Mouse (Mus musculus) CH12.LX (cell line): Measurements from ENCODE around the gene Myl12a.

Experiments used
- CHD2 ChIP-seq: IDR thresholded peaks from 2 replicates; pipeline ENCODE4 v1.6.1; 2011; ENCODE audit warnings: low read length, improper control_type of control experiment
- CTCF ChIP-seq, 2 experiments: IDR thresholded peaks in 1 of 2; conservative IDR thresholded peaks in 1 of 2; 2 replicates each; pipeline ENCODE4 v1.5.1; 2011 to 2012; ENCODE audit warnings: low read depth in 2 of 2, low read length in 2 of 2, improper control_type of control experiment in 1 of 2, inconsistent platforms in 1 of 2, mild to moderate bottlenecking in 1 of 2, moderate library complexity in 1 of 2
- E2F4 ChIP-seq: IDR thresholded peaks from 2 replicates; pipeline ENCODE4 v1.6.1; 2011; ENCODE audit warnings: low read depth, low read length, improper control_type of control experiment; ENCODE audit not compliant: insufficient replicate concordance
- EP300 ChIP-seq: IDR thresholded peaks from 2 replicates; pipeline ENCODE4 v1.6.1; 2011; ENCODE audit warnings: low read length, improper control_type of control experiment
- GABPA ChIP-seq: IDR thresholded peaks from 2 replicates; pipeline ENCODE4 v1.6.1; 2012; ENCODE audit warnings: low read depth, low read length, improper control_type of control experiment, inconsistent platforms; ENCODE audit not compliant: insufficient replicate concordance
- MAFK ChIP-seq: IDR thresholded peaks from 2 replicates; pipeline ENCODE4 v1.6.1; 2011; ENCODE audit warnings: low read length, improper control_type of control experiment; ENCODE audit not compliant: insufficient replicate concordance
- NRF1 ChIP-seq: IDR thresholded peaks from 2 replicates; pipeline ENCODE4 v1.6.1; 2014; ENCODE audit warnings: low read depth, mild to moderate bottlenecking, inconsistent platforms, low read length, improper control_type of control experiment, moderate library complexity
- POLR2A ChIP-seq: IDR thresholded peaks from 2 replicates; pipeline ENCODE4 v1.6.1; 2011; ENCODE audit warnings: low read depth, mild to moderate bottlenecking, improper control_type of control experiment, low read length
- RAD21 ChIP-seq: IDR thresholded peaks from 2 replicates; pipeline ENCODE4 v1.6.1; 2011; ENCODE audit warnings: low read depth, mild to moderate bottlenecking, low read length, improper control_type of control experiment, moderate library complexity

DNA sequence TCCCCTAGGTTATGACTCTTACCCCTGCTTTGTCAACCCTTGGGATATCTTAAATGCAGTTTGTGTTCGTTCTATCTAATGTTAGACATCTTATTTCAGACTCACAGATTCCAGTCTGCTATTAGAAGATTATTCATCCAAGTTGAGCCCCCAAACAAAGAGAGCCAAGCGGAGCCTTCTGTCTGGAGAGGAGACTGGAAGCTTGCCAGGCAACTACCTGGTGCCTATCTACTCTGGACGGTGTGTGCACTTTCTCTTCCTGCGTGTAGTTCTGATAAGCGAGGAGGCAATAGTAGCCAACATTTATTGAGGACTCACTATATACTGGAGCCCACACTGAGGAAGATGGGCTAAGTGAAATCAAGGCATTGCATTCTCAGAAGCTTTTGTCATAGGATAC, 31.8 kb upstream of the Myl12a start:
- no peak for TF ChIP-seq NRF1
- TF ChIP-seq CTCF (conservative IDR thresholded peaks at IDR 0.05 in 1 of 2, IDR thresholded peaks at IDR 0.05 in 1 of 2; ENCODE audit: low read depth in 2 of 2, low read length in 2 of 2) = no peak
- TF ChIP-seq EP300 = no peak
- TF ChIP-seq RAD21 = no peak
- no peak for TF ChIP-seq POLR2A
- TF ChIP-seq MAFK = no peak
- no peak for TF ChIP-seq CHD2
- no peak for TF ChIP-seq GABPA
- no peak for TF ChIP-seq E2F4
